Mouse (Mus musculus) megakaryocyte, adult 5-6 weeks (primary cell): ENCODE results near the gene Themis2. TPM values are rescaled to one million over a fixed set of nuclear protein-coding genes. Genes with fewer than 3 reads are reported as not detected.
"Not testable (repeated sequence)": the region's sequence is repeated elsewhere in the genome, so short reads cannot be mapped to it uniquely, and the experiment has no call there.

Experiments
- ATAC-seq: 2 replicates; pipeline ENCODE4 v1.8.0; 2016; ENCODE audit warnings: mild to moderate bottlenecking, inconsistent platforms; ENCODE audit not compliant: poor library complexity, severe bottlenecking
- total RNA-seq, 2 experiments: library from RNA; stranded (forward) in 1 of 2; stranded (reverse) in 1 of 2; fragments of 153-499, 151-499 nt in 1 of 2; fragments of 221-1000, 200-1000 nt in 1 of 2; gene quantifications; 2 replicates each; pipeline versions ENCODE4 v1.2.3 to v1.2.4; 2015 to 2017

Gene Themis2
- total RNA-seq, 2 experiments from 2014 or later: 84.4 to 136 TPM

- ATAC-seq: peak; percentile 71
These were observed 35.9 kb downstream of the Themis2 start for GRCm38 (mm10) chr4:132760296-132760695.

GRCm38 (mm10) chr4:132757633-132758351, 38.4 kb downstream of the Themis2 start:
- no peak for ATAC-seq

GRCm38 (mm10) chr4:132756974-132757373, 39.2 kb downstream of the Themis2 start, which contains the start of gene Smpdl3b:
TSS of gene Smpdl3b (minus strand) at chr4:132757252.
- ATAC-seq: peak; percentile 80

GRCm38 (mm10) chr4:132752992-132753391, 43.2 kb downstream of the Themis2 start:
- peak; percentile 46 for ATAC-seq

- no peak for ATAC-seq
These were observed 46.8 kb downstream of the Themis2 start for GRCm38 (mm10) chr4:132749258-132749982.

GRCm38 (mm10) chr4:132748778-132749177, 47.4 kb downstream of the Themis2 start:
- peak; percentile 63 for ATAC-seq

GRCm38 (mm10) chr4:132747664-132748259, 48.4 kb downstream of the Themis2 start:
- ATAC-seq: peak; percentile 92

- ATAC-seq: peak; percentile 5; the same call in 1 of the 2 replicates
These were observed 49.2 kb downstream of the Themis2 start for GRCm38 (mm10) chr4:132746911-132747517.

- no peak for ATAC-seq
These were observed 51.9 kb downstream of the Themis2 start for GRCm38 (mm10) chr4:132743992-132744911.

GRCm38 (mm10) chr4:132741491-132741890, 54.7 kb downstream of the Themis2 start:
- ATAC-seq: no peak

GRCm38 (mm10) chr4:132737154-132737553, 59.0 kb downstream of the Themis2 start:
- ATAC-seq: not testable (repeated sequence)

GRCm38 (mm10) chr4:132735894-132736293, 60.3 kb downstream of the Themis2 start:
- ATAC-seq: no peak

GRCm38 (mm10) chr4:132735389-132735788, 60.8 kb downstream of the Themis2 start:
- ATAC-seq: no peak

GRCm38 (mm10) chr4:132734766-132735165, 61.4 kb downstream of the Themis2 start:
- no peak for ATAC-seq

GRCm38 (mm10) chr4:132733071-132733770, 63.0 kb downstream of the Themis2 start:
- no peak for ATAC-seq

GRCm38 (mm10) chr4:132732148-132732684, 64.0 kb downstream of the Themis2 start, which contains the start of gene Xkr8:
TSS of gene Xkr8 (minus strand) at chr4:132732546.
- peak; percentile 98 for ATAC-seq
